Mouse (Mus musculus) cerebellum, postnatal 14 days (tissue): ENCODE measurements at regions not wholly inside any gene's neighbourhood (a gene's known extent, or its start where the extent isn't known, plus 50 kb on each side); places are given as distances from the start of the nearest gene placed in this dataset.
"Not testable (repeated sequence)": the region's sequence is repeated elsewhere in the genome, so short reads cannot be mapped to it uniquely, and the experiment has no call there.

Source experiments
- DNase-seq, 2 experiments: peaks; one replicate each; pipeline ENCODE4 v3.0.0; 2021; ENCODE audit warnings: mixed read lengths in 2 of 2

- peak; percentile 18 to 32 for DNase-seq
Measured at GRCm38 (mm10) chr2:179148667-179149066, 293.6 kb upstream of the Cdh4 start.

GRCm38 (mm10) chr2:179158881-179159280 lies 283.4 kb upstream of the Cdh4 start:
- DNase-seq: no peak

- DNase-seq: no peak
Measured at GRCm38 (mm10) chr2:179163116-179163515, 279.1 kb upstream of the Cdh4 start.

- DNase-seq: no peak
Measured at GRCm38 (mm10) chr2:179170157-179170556, 272.1 kb upstream of the Cdh4 start.

GRCm38 (mm10) chr2:179170608-179171007 lies 271.6 kb upstream of the Cdh4 start:
- DNase-seq: no peak

GRCm38 (mm10) chr2:179176835-179177530 lies 265.2 kb upstream of the Cdh4 start:
- DNase-seq: not testable (repeated sequence)

- DNase-seq: no peak
Measured at GRCm38 (mm10) chr2:179181366-179181765, 260.9 kb upstream of the Cdh4 start.

GRCm38 (mm10) chr2:179182123-179182522 lies 260.1 kb upstream of the Cdh4 start:
- DNase-seq: peak; percentile 40 to 42

- peak in 1 of 2 experiments; percentile 18 for DNase-seq
Measured at GRCm38 (mm10) chr2:179192906-179193496, 249.2 kb upstream of the Cdh4 start.

- DNase-seq: peak; percentile 81 to 84
Measured at GRCm38 (mm10) chr2:179193507-179194160, 248.6 kb upstream of the Cdh4 start.

GRCm38 (mm10) chr2:179197471-179197870 lies 244.8 kb upstream of the Cdh4 start:
- DNase-seq: no peak

- no peak for DNase-seq
Measured at GRCm38 (mm10) chr2:179200495-179200894, 241.7 kb upstream of the Cdh4 start.

- DNase-seq: no peak
Measured at GRCm38 (mm10) chr2:179210164-179210805, 231.9 kb upstream of the Cdh4 start.

GRCm38 (mm10) chr2:179216773-179217172 lies 225.5 kb upstream of the Cdh4 start:
- no peak for DNase-seq

- DNase-seq: no peak
Measured at GRCm38 (mm10) chr2:179228096-179228495, 214.1 kb upstream of the Cdh4 start.

- DNase-seq: no peak
Measured at GRCm38 (mm10) chr2:179231708-179232354, 210.4 kb upstream of the Cdh4 start.

- DNase-seq: peak; percentile 11 to 14
Measured at GRCm38 (mm10) chr2:179238166-179238565, 204.1 kb upstream of the Cdh4 start.

GRCm38 (mm10) chr2:179260892-179261291 lies 181.3 kb upstream of the Cdh4 start:
- peak in 1 of 2 experiments; percentile 20 for DNase-seq

GRCm38 (mm10) chr2:179263888-179264287 lies 178.3 kb upstream of the Cdh4 start:
- no peak for DNase-seq

- peak; percentile 39 to 45 for DNase-seq
Measured at GRCm38 (mm10) chr2:179265436-179265835, 176.8 kb upstream of the Cdh4 start.

- peak; percentile 89 to 91 for DNase-seq
Measured at GRCm38 (mm10) chr2:179277204-179277886, 164.9 kb upstream of the Cdh4 start.

- peak in 1 of 2 experiments; percentile 41 for DNase-seq
Measured at GRCm38 (mm10) chr2:179277887-179278282, 164.3 kb upstream of the Cdh4 start.
